Mouse (Mus musculus) CH12.LX (cell line): ENCODE results near the gene Stat5b. TPM values are rescaled to one million over a fixed set of nuclear protein-coding genes. Genes with fewer than 3 reads are reported as not detected.

Experiments
- DNase-seq: peaks from one replicate; pipeline ENCODE4 v3.0.0-alpha.2; 2013; ENCODE audit errors: extremely low read depth
- H3K27ac ChIP-seq: 2 replicates; pipeline ENCODE4 v1.5.1; 2012; ENCODE audit warnings: low read depth, mild to moderate bottlenecking, control low read depth, moderate library complexity; ENCODE audit not compliant: insufficient read depth
- H3K27me3 ChIP-seq: replicated peaks from 2 replicates; pipeline ENCODE3; 2012; ENCODE audit warnings: inconsistent platforms
- H3K36me3 ChIP-seq, 2 experiments: replicated peaks in 1 of 2; 2 replicates each; pipeline versions ENCODE3 to v1.6.1; 2012; ENCODE audit warnings: inconsistent platforms in 1 of 2, low read length in 1 of 2, mild to moderate bottlenecking in 1 of 2, mixed read lengths in 1 of 2, moderate library complexity in 1 of 2; ENCODE audit not compliant: control insufficient read depth in 1 of 2, insufficient read depth in 1 of 2
- H3K4me1 ChIP-seq, 2 experiments: 2 replicates each; pipeline ENCODE4 v1.6.1; 2012; ENCODE audit warnings: inconsistent platforms in 1 of 2, moderate library complexity in 1 of 2; ENCODE audit not compliant: insufficient read depth in 2 of 2, control insufficient read depth in 1 of 2
- H3K4me2 ChIP-seq: 2 replicates; pipeline ENCODE4 v1.6.1; 2012; ENCODE audit warnings: low read depth, mild to moderate bottlenecking, control low read depth; ENCODE audit not compliant: poor library complexity, insufficient read depth, severe bottlenecking
- H3K4me3 ChIP-seq, 3 experiments: fragments of 150-350 bp in 1 of 3; sonication (generic) in 1 of 3; replicated peaks in 1 of 3; 2 replicates each; pipeline versions ENCODE3 to v1.5.1; 2011 to 2012; ENCODE audit warnings: low read depth in 2 of 3, low read length in 2 of 3, mild to moderate bottlenecking in 2 of 3, moderate library complexity in 2 of 3, control low read depth in 1 of 3, improper control_type of control experiment in 1 of 3, inconsistent platforms in 1 of 3, mixed read lengths in 1 of 3; ENCODE audit not compliant: poor library complexity in 1 of 3
- H3K79me2 ChIP-seq: replicated peaks from 2 replicates; pipeline ENCODE4 v1.6.1; 2012; ENCODE audit warnings: mild to moderate bottlenecking, moderate library complexity; ENCODE audit not compliant: control insufficient read depth, poor library complexity, insufficient read depth, severe bottlenecking; ENCODE audit errors: extremely low read depth
- H3K9ac ChIP-seq: 2 replicates; pipeline ENCODE4 v1.6.1; 2012; ENCODE audit warnings: low read depth, mild to moderate bottlenecking, control low read depth, moderate library complexity; ENCODE audit not compliant: insufficient read depth
- H3K9me3 ChIP-seq: replicated peaks from 2 replicates; pipeline ENCODE3; 2012; ENCODE audit warnings: low read length, inconsistent platforms, mixed read lengths
- BHLHE40 ChIP-seq: IDR thresholded peaks from 2 replicates; pipeline ENCODE4 v1.6.1; 2011; ENCODE audit warnings: mild to moderate bottlenecking, low read depth, low read length, improper control_type of control experiment
- CHD1 ChIP-seq: IDR thresholded peaks from 2 replicates; pipeline ENCODE4 v1.6.1; 2012; ENCODE audit warnings: low read depth, low read length, improper control_type of control experiment, inconsistent platforms
- CHD2 ChIP-seq: IDR thresholded peaks from 2 replicates; pipeline ENCODE4 v1.6.1; 2011; ENCODE audit warnings: low read length, improper control_type of control experiment
- CTCF ChIP-seq, 2 experiments: IDR thresholded peaks in 1 of 2; conservative IDR thresholded peaks in 1 of 2; 2 replicates each; pipeline ENCODE4 v1.5.1; 2011 to 2012; ENCODE audit warnings: low read depth in 2 of 2, low read length in 2 of 2, improper control_type of control experiment in 1 of 2, inconsistent platforms in 1 of 2, mild to moderate bottlenecking in 1 of 2, moderate library complexity in 1 of 2
- E2F4 ChIP-seq: IDR thresholded peaks from 2 replicates; pipeline ENCODE4 v1.6.1; 2011; ENCODE audit warnings: low read depth, low read length, improper control_type of control experiment; ENCODE audit not compliant: insufficient replicate concordance
- EP300 ChIP-seq: IDR thresholded peaks from 2 replicates; pipeline ENCODE4 v1.6.1; 2011; ENCODE audit warnings: low read length, improper control_type of control experiment
- ETS1 ChIP-seq: conservative IDR thresholded peaks from 2 replicates; pipeline ENCODE4 v1.6.1; 2012; ENCODE audit warnings: low read depth, mild to moderate bottlenecking, inconsistent platforms, low read length, improper control_type of control experiment, moderate library complexity
- GABPA ChIP-seq: IDR thresholded peaks from 2 replicates; pipeline ENCODE4 v1.6.1; 2012; ENCODE audit warnings: low read depth, low read length, improper control_type of control experiment, inconsistent platforms; ENCODE audit not compliant: insufficient replicate concordance
- HCFC1 ChIP-seq: IDR thresholded peaks from 2 replicates; pipeline ENCODE4 v1.6.1; 2012; ENCODE audit warnings: low read depth, mild to moderate bottlenecking, inconsistent platforms, low read length, improper control_type of control experiment
- JUND ChIP-seq: conservative IDR thresholded peaks from 2 replicates; pipeline ENCODE4 v1.6.1; 2011; ENCODE audit warnings: low read depth, low read length, improper control_type of control experiment
- MAFK ChIP-seq: IDR thresholded peaks from 2 replicates; pipeline ENCODE4 v1.6.1; 2011; ENCODE audit warnings: low read length, improper control_type of control experiment; ENCODE audit not compliant: insufficient replicate concordance
- MAX ChIP-seq: IDR thresholded peaks from 2 replicates; pipeline ENCODE4 v1.6.1; 2011; ENCODE audit warnings: low read length, improper control_type of control experiment
- MAZ ChIP-seq: IDR thresholded peaks from 2 replicates; pipeline ENCODE4 v1.6.1; 2012; ENCODE audit warnings: low read depth, mild to moderate bottlenecking, inconsistent platforms, low read length, improper control_type of control experiment, moderate library complexity
- MXI1 ChIP-seq: IDR thresholded peaks from 2 replicates; pipeline ENCODE4 v1.6.1; 2011; ENCODE audit warnings: mild to moderate bottlenecking, low read depth, low read length, improper control_type of control experiment
- PAX5 ChIP-seq: IDR thresholded peaks from 2 replicates; pipeline ENCODE4 v1.6.1; 2012; ENCODE audit warnings: low read length, inconsistent platforms, mixed read lengths
- RAD21 ChIP-seq: IDR thresholded peaks from 2 replicates; pipeline ENCODE4 v1.6.1; 2011; ENCODE audit warnings: low read depth, mild to moderate bottlenecking, low read length, improper control_type of control experiment, moderate library complexity
- RCOR1 ChIP-seq: conservative IDR thresholded peaks from 2 replicates; pipeline ENCODE4 v1.6.1; 2012; ENCODE audit warnings: low read depth, mild to moderate bottlenecking, inconsistent platforms, low read length, improper control_type of control experiment
- SIN3A ChIP-seq: IDR thresholded peaks from 2 replicates; pipeline ENCODE4 v1.6.1; 2012; ENCODE audit warnings: low read length, improper control_type of control experiment, inconsistent platforms
- SMC3 ChIP-seq: IDR thresholded peaks from 2 replicates; pipeline ENCODE4 v1.6.1; 2011; ENCODE audit warnings: low read depth, low read length, improper control_type of control experiment
- TBP ChIP-seq: conservative IDR thresholded peaks from 2 replicates; pipeline ENCODE4 v1.6.1; 2011; ENCODE audit warnings: low read depth, low read length, improper control_type of control experiment
- TCF12 ChIP-seq: IDR thresholded peaks from 2 replicates; pipeline ENCODE4 v1.6.1; 2014; ENCODE audit warnings: low read depth, mild to moderate bottlenecking, inconsistent platforms, low read length, improper control_type of control experiment
- UBTF ChIP-seq: IDR thresholded peaks from 2 replicates; pipeline ENCODE4 v1.6.1; 2012; ENCODE audit warnings: low read depth, mild to moderate bottlenecking, inconsistent platforms, low read length, improper control_type of control experiment, moderate library complexity
- ZC3H11A ChIP-seq: IDR thresholded peaks from 2 replicates; pipeline ENCODE4 v1.6.1; 2012; ENCODE audit warnings: low read depth, mild to moderate bottlenecking, inconsistent platforms, low read length, improper control_type of control experiment
- ZKSCAN1 ChIP-seq: IDR thresholded peaks from 2 replicates; pipeline ENCODE4 v1.6.1; 2012; ENCODE audit warnings: low read depth, inconsistent platforms, low read length, improper control_type of control experiment, borderline replicate concordance
- ZNF384 ChIP-seq: IDR thresholded peaks from 2 replicates; pipeline ENCODE4 v1.6.1; 2012; ENCODE audit warnings: low read depth, low read length, improper control_type of control experiment, inconsistent platforms
- dilution Hi-C: fragments of 300-500 bp; cut with MboI; formaldehyde crosslinking; loops from 2 replicates; pipeline ENCODE4 v1.14.3; 2020; ENCODE audit warnings: low sequenced_read_pairs; ENCODE audit not compliant: extremely low pct_unique_long_range_greater_than_20kb, extremely low pct_ligation_motif_present
- in situ Hi-C: fragments of 300-500 bp; cut with MboI; formaldehyde crosslinking; loops from 3 replicates; pipeline ENCODE4 v1.14.3; 2019; ENCODE audit warnings: low sequenced_read_pairs, low pct_ligation_motif_present, low pct_unique_long_range_greater_than_20kb, mixed read lengths
- polyA plus RNA-seq: library from polyadenylated mRNA; unstranded; fragments of >175 nt; gene quantifications from 2 replicates; pipeline ENCODE4 v1.2.1, GENCODE M21; 2012; ENCODE audit warnings: low read depth; ENCODE audit not compliant: insufficient read length
- total RNA-seq, 2 experiments: library from RNA; depleted of rRNA; stranded (reverse); fragments of 300-350 nt in 1 of 2; fragments of >200 nt in 1 of 2; gene quantifications; 2 replicates each; pipeline ENCODE4 v1.2.3; 2012 to 2014

Gene Stat5b
- total and polyA plus RNA-seq, 3 experiments: 11.4 to 24.4 (median 14.0) TPM

DNA sequence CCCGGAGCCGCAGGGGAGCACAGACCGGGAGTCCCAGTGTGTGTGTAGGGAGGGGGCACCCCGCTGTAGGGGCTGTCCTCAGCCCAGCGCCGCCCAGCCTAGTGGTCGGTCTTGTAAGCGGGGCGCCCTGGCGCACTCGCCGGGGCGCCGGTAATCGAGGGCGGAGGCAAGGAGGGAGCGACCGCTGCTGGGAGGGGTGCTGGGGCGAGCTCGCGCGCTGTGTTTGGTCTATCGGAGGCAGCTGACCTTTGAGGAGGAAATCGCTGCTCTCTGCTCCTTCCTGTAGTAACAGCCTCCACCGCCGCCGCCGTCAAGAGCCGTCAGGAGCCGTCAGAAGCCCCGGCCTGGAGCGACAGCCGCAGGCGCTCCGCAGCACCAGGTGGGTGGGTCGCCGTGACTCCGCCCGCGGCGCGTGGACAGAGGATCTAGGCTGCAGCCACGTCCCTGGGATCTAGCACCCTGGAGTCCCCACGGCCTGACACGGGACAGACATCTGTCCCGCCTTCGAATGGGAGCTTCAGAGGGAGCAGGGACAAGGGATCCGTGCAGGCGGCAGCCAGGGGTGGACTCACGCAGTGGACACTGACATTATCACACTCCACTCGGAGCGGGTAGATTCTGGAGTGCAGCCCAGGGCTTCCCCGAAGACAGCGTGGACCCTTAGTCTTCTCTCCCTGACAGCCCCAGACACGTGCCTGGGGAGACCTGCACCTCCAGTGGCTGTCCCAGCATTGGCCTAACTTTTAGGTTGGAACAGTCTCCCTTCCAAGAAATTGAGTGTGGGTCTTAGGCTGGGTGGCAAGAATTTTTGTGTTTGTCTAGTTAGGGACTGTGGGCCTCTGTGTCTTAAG lies 9.9 kb upstream of the Stat5b start (continued):
- TF ChIP-seq CHD1: 0 out of 2 replicates have a peak, but pooled peaks have one; percentile 41
- no peak for TF ChIP-seq JUND
- no peak for TF ChIP-seq ZKSCAN1
- peak; percentile 55 for TF ChIP-seq HCFC1
- TF ChIP-seq UBTF: peak; percentile 94
- no peak for TF ChIP-seq EP300
- TF ChIP-seq E2F4: no peak
- TF ChIP-seq TCF12: peak; percentile 60; the same call in 1 of the 2 replicates
- no peak for TF ChIP-seq CHD2
- TF ChIP-seq RCOR1: no peak; the same call in 1 of the 2 replicates
- TF ChIP-seq MAZ: peak; percentile 76; the same call in 1 of the 2 replicates

- peak overlapping the region; percentile 8; the same call in 1 of the 2 replicates for H3K27ac ChIP-seq
- H3K9ac ChIP-seq: peak overlapping the region; percentile 46
- H3K27me3 ChIP-seq: peaks cover 37% of the 10 kb centered on the region
- H3K36me3 ChIP-seq: peaks cover 9 to 27% of the 10 kb centered on the region in 2 experiments
- dilution Hi-C loops (no loop called here), in situ Hi-C loops (no loop called here)
- no peak for DNase-seq
- TF ChIP-seq BHLHE40 (no peak), MAFK (0 out of 2 replicates have a peak, but pooled peaks have one; percentile 3)
- H3K9me3 ChIP-seq: no peaks in the 10 kb centered on the region
- peak overlapping the region; percentile 33 to 91 (median 70) for H3K4me3 ChIP-seq
- H3K4me1 ChIP-seq: peaks cover 23 to 43% of the 10 kb centered on the region in 2 experiments
- no peaks in the 10 kb centered on the region for H3K79me2 ChIP-seq
- peak overlapping the region; percentile 70 for H3K4me2 ChIP-seq
Measured at GRCm38 (mm10) chr11:100859579-100860075, 9.1 kb upstream of the Stat5b start.

GRCm38 (mm10) chr11:100858935-100859578 lies 8.5 kb upstream of the Stat5b start, which contains the start of gene Stat5a:
Gene Stat5a (plus strand): TSS chr11:100859351.
- DNase-seq: peak; percentile 52
- Histone ChIP-seq H3K9me3 (no peaks in the 10 kb centered on the region), H3K4me2 (peak within 1 kb of the TSS; percentile 70)
- TF ChIP-seq E2F4 (no peak), SIN3A (peak; percentile 3; the same call in 1 of the 2 replicates), CHD1 (no peak), ETS1 (peak; percentile 28; the same call in 1 of the 2 replicates), GABPA (no peak), PAX5 (no peak), ZNF384 (peak; percentile 95), ZC3H11A (no peak), RAD21 (no peak), TBP (no peak), SMC3 (no peak), UBTF (no peak), MAZ (peak; percentile 81), MXI1 (peak; percentile 39), BHLHE40 (0 out of 2 replicates have a peak, but pooled peaks have one; percentile 19), CTCF (conservative IDR thresholded peaks at IDR 0.05 in 1 of 2, IDR thresholded peaks at IDR 0.05 in 1 of 2; ENCODE audit: low read depth in 2 of 2, low read length in 2 of 2) (no peak), MAX (no peak), JUND (no peak)
- TF ChIP-seq, all 38 proteins: peak for 6
- Histone ChIP-seq H3K9ac (peak within 1 kb of the TSS; percentile 46), H3K4me3 (peak within 1 kb of the TSS; percentile 70 to 91 (median 73)), H3K27ac (peak within 1 kb of the TSS; percentile 8; the same call in 1 of the 2 replicates), H3K27me3 (peaks cover 42% of the 10 kb centered on the region), H3K4me1 (peaks cover 23 to 43% of the 10 kb centered on the region in 2 experiments), H3K79me2 (no peaks in the 10 kb centered on the region), H3K36me3 (peaks cover 6 to 22% of the 10 kb centered on the region in 2 experiments)
- in situ Hi-C loops: no loop called here
- dilution Hi-C loops: no loop called here
